Mouse (Mus musculus) heart, postnatal 25 days (tissue): Measurements from ENCODE around the gene S100b. TPM values are rescaled to one million over a fixed set of nuclear protein-coding genes. Genes with fewer than 3 reads are reported as not detected.

Experiments
- DNase-seq: peaks from one replicate; pipeline ENCODE4 v3.0.0; 2022; ENCODE audit warnings: low spot score
- intact Hi-C: fragments of 180-260 bp; cut with DNase I; formaldehyde crosslinking; loops from one replicate; pipeline ENCODE4 v1.15.1; 2025
- microRNA-seq: library from miRNA; unstranded; fragments of <30 nt; microRNA quantifications from one replicate; pipeline ENCODE4 v1.2.0, GENCODE M21; 2022
- total RNA-seq, 2 experiments: library from RNA; stranded (reverse); gene quantifications; 2 replicates each; pipeline ENCODE4 v1.2.3; 2021

Gene S100b
- total RNA-seq, 2 experiments from 2014 or later: 1.5 to 1.6 TPM

GRCm38 (mm10) chr10:76257719-76258390 lies 4.2 kb downstream of the S100b start:
- peak; percentile 58 for DNase-seq
- intact Hi-C loops: loop anchor here (2.0 kb wide), 1 partner anchor 19 kb away; no protein-coding TSS in a partner anchor

GRCm38 (mm10) chr10:76259566-76260232 lies 6.0 kb downstream of the S100b start:
- DNase-seq: no peak
- intact Hi-C loops: loop anchor here (2.0 kb wide), 1 partner anchor 21 kb away; no protein-coding TSS in a partner anchor

DNA sequence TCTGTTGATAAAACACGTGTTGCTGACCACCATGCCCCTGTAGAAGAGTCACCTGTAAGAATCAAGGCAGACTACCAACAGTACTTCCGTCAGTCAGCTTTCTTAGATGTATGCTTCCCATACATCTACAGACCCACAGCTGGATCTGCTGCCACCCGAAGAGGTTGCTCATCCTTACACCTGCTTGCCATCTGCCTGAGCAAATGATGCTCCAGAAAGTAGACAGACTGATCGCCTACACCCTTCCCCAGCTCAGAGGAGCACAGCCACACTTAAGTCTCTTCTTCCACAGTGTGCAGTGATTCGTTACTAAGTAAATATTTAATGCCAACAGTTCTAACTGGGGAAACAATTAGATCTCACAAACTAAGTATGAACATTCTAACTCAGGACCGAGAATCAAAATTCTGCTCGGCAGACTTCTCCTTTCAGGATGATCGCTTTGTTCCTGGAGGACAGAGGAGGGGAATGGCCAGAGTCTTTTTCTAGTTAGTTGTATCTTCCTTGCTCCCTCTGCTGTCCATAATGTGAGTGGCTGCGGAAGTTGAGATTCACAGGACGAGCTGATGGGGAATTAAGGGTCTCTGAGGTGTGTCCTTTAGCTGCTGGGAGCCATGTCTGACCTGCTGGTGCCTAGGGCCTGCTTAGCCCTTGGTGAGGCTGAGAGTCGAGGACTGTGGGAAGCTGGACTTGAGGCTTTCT lies 6.9 kb downstream of the S100b start:
- DNase-seq: no peak
- intact Hi-C loops: no loop called here

DNA sequence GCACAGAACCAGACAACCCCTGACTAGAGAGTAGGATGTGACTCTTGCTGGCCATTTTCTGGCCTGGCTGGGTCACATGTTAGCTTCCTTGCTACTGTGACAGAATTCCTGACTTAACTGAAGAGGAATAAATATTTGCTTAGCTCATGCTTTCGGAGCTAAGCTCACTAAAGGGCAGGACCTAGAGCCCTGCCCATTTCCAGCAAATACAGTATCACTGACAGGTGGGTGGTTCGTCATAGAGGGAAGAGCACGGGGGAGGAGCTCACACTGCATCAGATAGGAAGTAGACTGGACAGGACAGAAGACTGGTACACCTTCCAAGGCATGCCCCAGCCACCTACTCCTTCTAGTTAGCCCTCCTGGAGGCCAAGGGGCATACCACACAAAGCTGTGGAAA lies 7.8 kb downstream of the S100b start:
- intact Hi-C loops: no loop called here
- no peak for DNase-seq

- no peak for DNase-seq
- intact Hi-C loops: no loop called here
These were observed 8.8 kb downstream of the S100b start for GRCm38 (mm10) chr10:76262431-76262830.

DNA sequence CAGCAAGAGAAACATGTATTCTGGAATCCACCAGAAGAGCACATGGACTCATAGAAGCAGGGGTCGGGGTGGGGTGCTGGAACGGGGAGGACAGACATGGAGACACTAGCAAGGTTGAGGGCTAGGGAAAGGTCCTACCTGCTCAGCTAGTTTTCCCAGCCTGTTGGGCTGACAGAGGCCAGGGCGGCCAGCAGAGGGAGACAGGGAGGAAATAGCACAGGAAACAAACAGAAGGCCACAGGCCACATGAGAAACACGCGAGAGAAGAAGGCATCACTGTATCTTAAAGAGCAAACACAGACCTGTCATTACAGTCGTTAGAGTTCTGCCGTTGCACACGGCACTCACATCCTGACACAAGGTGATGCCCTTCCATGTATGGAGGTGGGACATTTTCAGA lies 17.6 kb downstream of the S100b start:
- intact Hi-C loops: no loop called here
- no peak for DNase-seq

DNA sequence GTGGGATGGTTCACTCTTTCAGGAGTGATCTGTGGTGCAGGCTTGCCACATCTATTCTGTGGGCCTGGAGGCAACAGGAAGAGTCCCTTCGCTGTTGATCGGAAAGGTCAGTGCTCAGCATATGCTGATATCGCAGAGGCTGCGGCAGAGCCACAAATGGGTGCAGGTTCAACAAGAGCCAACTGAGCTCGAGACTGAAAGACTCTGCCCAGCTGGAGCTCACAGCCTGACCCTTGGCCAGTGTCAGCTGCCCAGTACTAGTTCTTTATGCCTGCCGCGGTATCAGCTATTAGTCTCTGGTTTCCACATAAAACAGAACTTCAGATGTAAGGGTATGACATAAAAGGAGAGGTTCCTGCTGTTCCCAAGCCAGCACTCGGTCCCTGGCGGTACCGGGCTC lies 21.6 kb downstream of the S100b start:
- intact Hi-C loops: no loop called here
- DNase-seq: no peak

- no peak for DNase-seq
- intact Hi-C loops: no loop called here
These were observed 25.0 kb downstream of the S100b start for GRCm38 (mm10) chr10:76278541-76279097.

- DNase-seq: no peak
- intact Hi-C loops: no loop called here
These were observed 34.8 kb downstream of the S100b start for GRCm38 (mm10) chr10:76288268-76288993.

DNA sequence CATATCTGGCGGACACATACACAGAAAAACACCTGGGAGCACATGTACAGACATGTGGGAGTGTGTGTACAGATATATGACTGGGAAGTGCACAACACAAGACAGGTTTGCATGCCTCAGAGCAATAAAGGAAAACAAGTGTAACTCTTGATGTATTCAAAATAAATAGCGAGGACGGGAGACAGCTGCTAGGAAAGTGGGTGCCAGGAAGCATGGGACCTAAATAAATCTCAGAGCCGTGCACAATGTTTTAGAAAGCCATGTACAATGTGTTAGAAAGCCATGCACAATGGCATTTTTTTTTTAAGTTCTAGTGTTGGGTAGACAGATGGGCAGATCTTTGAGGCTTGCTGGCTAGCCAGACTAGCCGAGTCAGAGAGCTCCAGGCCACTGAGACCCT lies 35.4 kb downstream of the S100b start:
- no peak for DNase-seq
- intact Hi-C loops: no loop called here

GRCm38 (mm10) chr10:76289936-76290671 lies 36.5 kb downstream of the S100b start:
- DNase-seq: no peak
- intact Hi-C loops: no loop called here

GRCm38 (mm10) chr10:76293222-76293621 lies 39.6 kb downstream of the S100b start:
- intact Hi-C loops: no loop called here
- no peak for DNase-seq

GRCm38 (mm10) chr10:76300133-76300532 lies 46.5 kb downstream of the S100b start:
- DNase-seq: no peak
- intact Hi-C loops: no loop called here

DNA sequence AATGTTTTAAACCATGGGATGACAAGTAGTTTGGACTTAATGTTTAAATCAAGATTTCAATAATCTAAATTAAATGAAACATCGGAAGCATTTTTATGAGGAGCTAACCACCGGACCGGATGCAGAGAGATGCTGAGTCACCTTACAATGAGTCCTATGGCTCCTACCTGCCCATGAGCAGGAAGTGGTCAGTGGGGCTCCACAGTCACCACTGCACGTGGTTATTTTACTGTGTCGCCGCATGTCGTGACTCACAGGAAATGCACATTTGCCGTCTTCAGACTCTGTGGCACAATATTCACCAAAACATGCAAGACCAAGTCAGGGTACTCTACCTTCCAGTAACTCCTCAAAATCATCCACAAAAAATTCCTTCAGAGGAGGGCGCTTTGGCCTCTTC lies 53.1 kb downstream of the S100b start:
- intact Hi-C loops: no loop called here
- DNase-seq: no peak

Small RNAs within 50 kb of the gene (microRNA-seq; reads per million reads assigned to microRNA genes)
- not detected for gene Mir678

Other genes starting within 250 kb of the S100b start
- gene Zfp280b, start 221.2 kb upstream of the S100b start, total RNA-seq: 1 to 10 TPM; 7.7 to 8.1 TPM
- not detected for gene Slc5a4b, start 142.9 kb upstream of the S100b start, total RNA-seq
- not detected for gene Slc5a4a, start 106.4 kb upstream of the S100b start, total RNA-seq
- 10 to 100 TPM; 10.7 to 10.8 TPM for gene Prmt2, start 16.0 kb upstream of the S100b start, total RNA-seq
- 10 to 100 TPM; 12.5 TPM for gene Dip2a, start 91.4 kb downstream of the S100b start, total RNA-seq
- not detected for gene AC141477.1, start 186.6 kb downstream of the S100b start, total RNA-seq
- gene Pcnt, start 188.9 kb downstream of the S100b start, total RNA-seq: 10 to 100 TPM; 38.1 to 47.4 TPM
- under 1 TPM in 1 of 2 experiments, not detected in 1; 0.26 TPM for gene 2610028H24Rik, start 195.2 kb downstream of the S100b start, total RNA-seq
- 10 to 100 TPM; 22.8 to 27.1 TPM for gene Mcm3ap, start 215.1 kb downstream of the S100b start, total RNA-seq
- gene Ybey, start 215.3 kb downstream of the S100b start, total RNA-seq: 1 to 10 TPM; 3.5 to 4.2 TPM